Mouse (Mus musculus) forebrain, embryonic 12.5 days (tissue): Measurements from ENCODE around the gene Tm4sf20. TPM values are rescaled to one million over a fixed set of nuclear protein-coding genes. Genes with fewer than 3 reads are reported as not detected.

Experiments
- ATAC-seq: fragments of 200-750 bp; cut with Nextera tagmentation; 2 replicates; pipeline ENCODE4 v1.8.0; 2017; ENCODE audit warnings: moderate TSS enrichment; ENCODE audit not compliant: low FRiP score
- H3K27ac ChIP-seq: fragments of 300-500 bp; sonication (generic); 2 replicates; pipeline ENCODE4 v1.5.1; 2016; ENCODE audit warnings: mild to moderate bottlenecking
- H3K27me3 ChIP-seq: fragments of 300-500 bp; sonication (generic); 2 replicates; pipeline ENCODE4 v1.6.1; 2016; ENCODE audit warnings: mild to moderate bottlenecking
- H3K36me3 ChIP-seq: fragments of 300-500 bp; sonication (generic); replicated peaks from 2 replicates; pipeline ENCODE4 v1.6.1; 2016; ENCODE audit warnings: mild to moderate bottlenecking
- H3K4me1 ChIP-seq: fragments of 300-500 bp; sonication (generic); 2 replicates; pipeline ENCODE4 v1.6.1; 2016
- H3K4me2 ChIP-seq: fragments of 300-500 bp; sonication (generic); 2 replicates; pipeline ENCODE4 v1.6.1; 2016; ENCODE audit warnings: mild to moderate bottlenecking, moderate library complexity
- H3K4me3 ChIP-seq: fragments of 300-500 bp; sonication (generic); replicated peaks from 2 replicates; pipeline ENCODE4 v1.5.1; 2016; ENCODE audit warnings: mild to moderate bottlenecking
- H3K9ac ChIP-seq: fragments of 300-500 bp; sonication (generic); 2 replicates; pipeline ENCODE4 v1.6.1; 2016; ENCODE audit warnings: mild to moderate bottlenecking
- H3K9me3 ChIP-seq: fragments of 300-500 bp; sonication (generic); 2 replicates; pipeline ENCODE4 v1.6.1; 2016
- WGBS: fragments of 180-500 bp; shearing (Covaris S2); methylation state at CpG from one replicate; pipeline ENCODE4 v1.1.7; 2016; 5-methylcytosine and 5-hydroxymethylcytosine counted together
- polyA plus RNA-seq: library from polyadenylated mRNA; unstranded; fragments of >200 nt; fragmentation: Nextera tagmentation; extraction: Ambion mirVana; gene quantifications from 2 replicates; pipeline ENCODE4 v1.2.1, GENCODE M21; 2016

Tm4sf20 gene
- polyA plus RNA-seq, 1 experiment from 2014 or later: 0.24 TPM

DNA sequence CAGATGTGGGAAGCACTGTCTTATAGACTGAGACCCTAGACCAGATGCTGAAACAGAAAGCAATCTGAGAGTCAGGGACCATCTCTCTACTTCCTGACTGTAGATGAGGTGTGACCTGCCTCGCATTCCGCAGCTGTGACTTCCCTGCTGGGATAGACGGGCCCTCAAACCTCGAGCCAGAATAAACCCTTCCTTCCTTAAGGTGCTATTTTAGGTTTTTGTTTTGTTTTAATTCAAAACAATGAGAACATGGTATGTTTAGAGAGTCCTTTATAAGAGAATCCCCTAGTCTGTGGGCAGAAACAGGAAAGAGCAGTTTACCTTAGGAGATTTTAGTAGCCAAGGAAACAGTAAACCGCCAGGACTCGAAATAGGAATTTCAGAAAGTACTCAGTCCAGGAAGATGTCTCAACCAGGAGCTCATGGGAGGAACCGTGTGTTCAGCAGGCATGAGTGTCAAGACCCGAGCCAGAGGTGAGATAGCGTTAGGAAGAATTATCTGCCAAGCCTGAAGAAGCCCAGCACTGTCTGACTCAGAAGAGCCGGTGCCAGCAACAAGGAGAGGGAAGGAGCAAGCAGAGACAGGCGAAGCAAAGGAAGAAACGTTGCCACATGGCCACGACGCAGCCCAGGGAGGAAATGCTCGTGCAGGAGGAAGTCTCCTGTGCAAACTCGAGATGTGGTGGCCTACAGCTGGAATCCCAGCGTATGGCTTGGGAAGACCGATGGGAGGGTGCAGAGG, 27.6 kb upstream of the Tm4sf20 start:
- Histone ChIP-seq H3K4me1 (no peaks in the 10 kb centered on the region), H3K27me3 (no peaks in the 10 kb centered on the region), H3K9me3 (no peaks in the 10 kb centered on the region), H3K4me2 (no peak overlapping the region), H3K4me3 (no peak overlapping the region), H3K36me3 (no peaks in the 10 kb centered on the region), H3K27ac (no peak overlapping the region), H3K9ac (no peak overlapping the region)
- ATAC-seq: no peak
- 86% methylated on average over 18 of the region's 18 CpGs for WGBS

- WGBS: 91% methylated on average over 2 of the region's 2 CpGs
- no peak for ATAC-seq
- no peak overlapping the region for H3K4me3 ChIP-seq
- no peak overlapping the region for H3K27ac ChIP-seq
- no peaks in the 10 kb centered on the region for H3K9me3 ChIP-seq
- no peak overlapping the region for H3K4me2 ChIP-seq
- no peaks in the 10 kb centered on the region for H3K27me3 ChIP-seq
- no peaks in the 10 kb centered on the region for H3K4me1 ChIP-seq
- no peak overlapping the region for H3K9ac ChIP-seq
- no peaks in the 10 kb centered on the region for H3K36me3 ChIP-seq
Observed at GRCm38 (mm10) chr1:82795211-82795610, 26.9 kb upstream of the Tm4sf20 start.

DNA sequence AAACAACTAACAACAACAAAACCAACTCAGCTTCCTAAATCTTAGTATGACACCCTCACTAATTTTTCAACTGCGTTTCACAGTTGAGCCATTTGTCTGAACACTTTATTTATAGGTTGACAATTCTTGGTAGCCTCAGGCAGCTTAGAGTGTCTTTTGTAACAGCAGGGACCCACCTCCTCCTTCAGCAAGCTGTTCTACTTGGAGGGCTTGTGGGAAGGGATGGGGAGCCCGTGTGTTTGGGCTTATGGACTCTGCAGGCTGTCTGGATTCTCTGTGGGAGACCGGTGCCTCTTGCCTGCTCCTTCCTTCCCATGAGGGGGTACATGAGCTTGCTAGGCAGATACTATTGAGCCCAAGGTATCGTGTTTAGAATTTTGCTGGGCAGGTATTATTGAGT, 25.7 kb upstream of the Tm4sf20 start:
- H3K36me3 ChIP-seq: no peaks in the 10 kb centered on the region
- H3K27me3 ChIP-seq: no peaks in the 10 kb centered on the region
- no peaks in the 10 kb centered on the region for H3K4me1 ChIP-seq
- 48% methylated on average over 4 of the region's 4 CpGs for WGBS
- no peak for ATAC-seq
- H3K27ac ChIP-seq: no peak overlapping the region
- H3K9me3 ChIP-seq: no peaks in the 10 kb centered on the region
- H3K4me2 ChIP-seq: no peak overlapping the region
- H3K4me3 ChIP-seq: no peak overlapping the region
- no peak overlapping the region for H3K9ac ChIP-seq

- Histone ChIP-seq H3K4me2 (no peak overlapping the region), H3K36me3 (no peaks in the 10 kb centered on the region), H3K27ac (no peak overlapping the region), H3K9ac (no peak overlapping the region), H3K4me1 (no peaks in the 10 kb centered on the region), H3K4me3 (no peak overlapping the region), H3K27me3 (no peaks in the 10 kb centered on the region), H3K9me3 (no peaks in the 10 kb centered on the region)
- ATAC-seq: no peak
- WGBS: 89% methylated on average over 3 of the region's 3 CpGs
Observed at GRCm38 (mm10) chr1:82793110-82793509, 24.8 kb upstream of the Tm4sf20 start.

GRCm38 (mm10) chr1:82792238-82792637, 24.0 kb upstream of the Tm4sf20 start:
- Histone ChIP-seq H3K27ac (no peak overlapping the region), H3K9me3 (no peaks in the 10 kb centered on the region), H3K27me3 (no peaks in the 10 kb centered on the region), H3K4me2 (no peak overlapping the region), H3K4me3 (no peak overlapping the region), H3K9ac (no peak overlapping the region), H3K4me1 (no peaks in the 10 kb centered on the region), H3K36me3 (no peaks in the 10 kb centered on the region)
- 87% methylated on average over 6 of the region's 6 CpGs for WGBS
- no peak for ATAC-seq

DNA sequence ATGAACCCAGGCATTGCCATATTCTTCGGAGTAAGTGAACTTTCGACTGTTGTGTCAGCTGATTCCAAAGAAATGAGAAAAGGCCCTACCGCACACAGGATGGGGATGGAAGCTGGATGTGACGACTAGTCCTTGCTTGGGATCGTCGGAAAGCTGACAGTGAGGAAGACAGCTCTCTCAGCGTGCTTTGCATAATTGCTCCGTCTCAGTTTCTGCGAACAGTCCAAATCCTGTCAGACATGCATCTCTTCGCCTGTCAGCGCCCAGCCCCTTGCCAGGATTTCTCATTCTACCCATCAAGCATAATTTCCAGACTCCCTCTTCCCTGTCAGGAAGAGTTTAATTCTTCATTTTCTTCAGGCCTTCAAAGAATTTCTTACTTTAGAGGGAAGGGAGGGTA, 22.8 kb upstream of the Tm4sf20 start:
- Histone ChIP-seq H3K9ac (no peak overlapping the region), H3K27me3 (no peaks in the 10 kb centered on the region), H3K9me3 (no peaks in the 10 kb centered on the region), H3K4me2 (no peak overlapping the region), H3K4me3 (no peak overlapping the region), H3K27ac (no peak overlapping the region), H3K4me1 (no peaks in the 10 kb centered on the region), H3K36me3 (no peaks in the 10 kb centered on the region)
- WGBS: 87% methylated on average over 11 of the region's 11 CpGs
- ATAC-seq: no peak

- H3K27me3 ChIP-seq: 0 out of 2 replicates have a peak, but pooled peaks cover 3% of the 10 kb centered on the region
- no peak overlapping the region for H3K4me2 ChIP-seq
- WGBS: 68% methylated on average over 7 of the region's 7 CpGs
- no peak overlapping the region for H3K4me3 ChIP-seq
- no peaks in the 10 kb centered on the region for H3K4me1 ChIP-seq
- H3K9ac ChIP-seq: no peak overlapping the region
- H3K36me3 ChIP-seq: no peaks in the 10 kb centered on the region
- no peak overlapping the region for H3K27ac ChIP-seq
- no peaks in the 10 kb centered on the region for H3K9me3 ChIP-seq
- no peak for ATAC-seq
Observed at GRCm38 (mm10) chr1:82788070-82788469, 19.8 kb upstream of the Tm4sf20 start.

DNA sequence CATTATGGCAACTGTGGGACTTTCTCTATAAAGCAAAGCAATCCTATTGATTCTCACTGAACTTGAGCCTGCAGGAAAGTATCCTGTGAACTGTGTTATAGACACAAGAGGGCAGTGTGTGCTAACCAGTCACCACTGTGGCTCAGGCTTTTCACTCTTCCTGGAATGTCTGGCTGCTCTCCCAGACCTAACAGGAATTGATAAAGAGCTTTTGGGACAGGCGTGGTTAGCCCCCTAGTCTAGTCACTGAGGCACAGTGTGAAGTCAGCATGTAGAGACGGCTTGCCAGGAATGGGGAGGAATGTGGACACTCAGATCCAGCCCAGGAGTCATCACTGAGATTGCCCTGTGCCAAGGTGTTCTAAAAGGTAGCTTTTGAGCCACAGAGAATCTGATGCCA, 19.2 kb upstream of the Tm4sf20 start:
- H3K4me3 ChIP-seq: no peak overlapping the region
- no peaks in the 10 kb centered on the region for H3K4me1 ChIP-seq
- H3K9ac ChIP-seq: no peak overlapping the region
- ATAC-seq: peak; percentile 82; the same call in 1 of the 2 replicates
- H3K4me2 ChIP-seq: no peak overlapping the region
- no peaks in the 10 kb centered on the region for H3K36me3 ChIP-seq
- no peaks in the 10 kb centered on the region for H3K9me3 ChIP-seq
- H3K27me3 ChIP-seq: 0 out of 2 replicates have a peak, but pooled peaks cover 3% of the 10 kb centered on the region
- WGBS: 4% methylated on average over 2 of the region's 2 CpGs
- H3K27ac ChIP-seq: no peak overlapping the region

GRCm38 (mm10) chr1:82785546-82785945, 17.3 kb upstream of the Tm4sf20 start:
- Histone ChIP-seq H3K4me2 (no peak overlapping the region), H3K36me3 (no peaks in the 10 kb centered on the region), H3K27ac (no peak overlapping the region), H3K9ac (no peak overlapping the region), H3K4me1 (no peaks in the 10 kb centered on the region), H3K4me3 (no peak overlapping the region), H3K27me3 (0 out of 2 replicates have a peak, but pooled peaks cover 3% of the 10 kb centered on the region), H3K9me3 (no peaks in the 10 kb centered on the region)
- ATAC-seq: no peak
- WGBS: 78% methylated on average over 6 of the region's 6 CpGs

- Histone ChIP-seq H3K27ac (no peak overlapping the region), H3K9me3 (no peaks in the 10 kb centered on the region), H3K4me2 (no peak overlapping the region), H3K9ac (no peak overlapping the region), H3K27me3 (0 out of 2 replicates have a peak, but pooled peaks cover 3% of the 10 kb centered on the region), H3K36me3 (no peaks in the 10 kb centered on the region), H3K4me3 (no peak overlapping the region), H3K4me1 (no peaks in the 10 kb centered on the region)
- WGBS: 78% methylated on average over 3 of the region's 3 CpGs
- no peak for ATAC-seq
Observed at GRCm38 (mm10) chr1:82783559-82783958, 15.3 kb upstream of the Tm4sf20 start.

DNA sequence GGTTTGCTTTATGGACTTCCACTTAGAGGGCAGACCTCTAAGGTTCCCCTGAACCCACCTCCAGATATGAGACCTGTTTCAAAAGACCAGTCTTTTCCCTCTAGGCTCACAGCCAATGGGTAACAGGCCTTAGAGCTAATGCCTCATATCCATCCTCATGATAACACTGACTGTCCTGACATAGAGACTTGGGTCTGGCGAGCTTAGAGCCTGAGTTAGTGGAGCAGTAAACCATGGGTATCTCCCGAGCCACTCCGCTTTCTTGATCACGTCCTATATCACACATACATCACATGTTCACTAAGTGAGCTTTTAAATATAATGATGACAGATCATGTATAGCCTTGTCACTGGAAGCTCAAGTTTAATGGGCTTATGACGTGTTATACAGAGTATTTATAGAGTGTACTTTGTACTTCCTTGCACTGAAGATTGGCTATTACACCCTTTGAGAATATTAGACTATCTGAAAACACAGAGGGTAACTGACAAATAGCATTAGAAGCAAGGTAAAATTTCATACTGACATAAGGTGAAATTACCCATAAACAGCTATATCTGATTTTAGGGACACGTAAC, 11.2 kb upstream of the Tm4sf20 start:
- H3K9me3 ChIP-seq: no peaks in the 10 kb centered on the region
- 0 out of 2 replicates have a peak, but pooled peaks cover under 1% of the 10 kb centered on the region for H3K27me3 ChIP-seq
- H3K27ac ChIP-seq: no peak overlapping the region
- ATAC-seq: no peak
- no peak overlapping the region for H3K4me2 ChIP-seq
- H3K4me3 ChIP-seq: no peak overlapping the region
- no peaks in the 10 kb centered on the region for H3K4me1 ChIP-seq
- no peaks in the 10 kb centered on the region for H3K36me3 ChIP-seq
- WGBS: 89% methylated on average over 6 of the region's 6 CpGs
- H3K9ac ChIP-seq: no peak overlapping the region

DNA sequence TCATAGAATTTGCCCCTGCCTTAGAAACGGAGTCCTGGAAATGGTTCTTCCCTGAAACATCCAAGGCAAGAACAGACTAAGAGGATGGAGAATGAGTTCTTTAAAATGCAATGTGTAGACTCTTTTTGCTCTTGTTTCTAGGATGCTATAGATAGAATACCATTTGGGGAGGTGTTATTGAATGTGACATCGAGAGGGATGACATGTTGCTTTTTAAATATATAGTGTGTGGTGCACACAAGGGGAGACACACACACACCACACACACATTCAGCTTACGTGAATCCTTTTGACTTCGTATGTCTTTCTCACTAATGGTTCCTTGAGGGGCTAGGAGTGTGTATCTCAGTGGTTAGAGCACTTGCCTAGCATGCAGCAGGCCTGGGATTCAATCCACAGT, 7.0 kb upstream of the Tm4sf20 start:
- no peaks in the 10 kb centered on the region for H3K4me1 ChIP-seq
- no peak overlapping the region for H3K9ac ChIP-seq
- H3K27ac ChIP-seq: no peak overlapping the region
- H3K36me3 ChIP-seq: no peaks in the 10 kb centered on the region
- no peaks in the 10 kb centered on the region for H3K27me3 ChIP-seq
- ATAC-seq: no peak
- 90% methylated on average over 4 of the region's 4 CpGs for WGBS
- no peaks in the 10 kb centered on the region for H3K9me3 ChIP-seq
- no peak overlapping the region for H3K4me3 ChIP-seq
- H3K4me2 ChIP-seq: no peak overlapping the region

- no peak overlapping the region for H3K4me3 ChIP-seq
- no peaks in the 10 kb centered on the region for H3K9me3 ChIP-seq
- no peaks in the 10 kb centered on the region for H3K27me3 ChIP-seq
- no peak overlapping the region for H3K9ac ChIP-seq
- no peak overlapping the region for H3K27ac ChIP-seq
- WGBS: 71% methylated on average over 5 of the region's 5 CpGs
- ATAC-seq: no peak
- no peaks in the 10 kb centered on the region for H3K36me3 ChIP-seq
- H3K4me1 ChIP-seq: no peaks in the 10 kb centered on the region
- no peak overlapping the region for H3K4me2 ChIP-seq
Observed at GRCm38 (mm10) chr1:82773208-82773607, 4.9 kb upstream of the Tm4sf20 start.
